Mouse (Mus musculus): ENCODE results near the gene Pik3r5. TPM values are rescaled to one million over a fixed set of nuclear protein-coding genes. Genes with fewer than 3 reads are reported as not detected.

Pik3r5 gene
- 0.82 and 0.86 TPM in 2 replicates for polyA plus RNA-seq (2015; fragmentation: Nextera tagmentation; extraction: Ambion mirVana)

DNA sequence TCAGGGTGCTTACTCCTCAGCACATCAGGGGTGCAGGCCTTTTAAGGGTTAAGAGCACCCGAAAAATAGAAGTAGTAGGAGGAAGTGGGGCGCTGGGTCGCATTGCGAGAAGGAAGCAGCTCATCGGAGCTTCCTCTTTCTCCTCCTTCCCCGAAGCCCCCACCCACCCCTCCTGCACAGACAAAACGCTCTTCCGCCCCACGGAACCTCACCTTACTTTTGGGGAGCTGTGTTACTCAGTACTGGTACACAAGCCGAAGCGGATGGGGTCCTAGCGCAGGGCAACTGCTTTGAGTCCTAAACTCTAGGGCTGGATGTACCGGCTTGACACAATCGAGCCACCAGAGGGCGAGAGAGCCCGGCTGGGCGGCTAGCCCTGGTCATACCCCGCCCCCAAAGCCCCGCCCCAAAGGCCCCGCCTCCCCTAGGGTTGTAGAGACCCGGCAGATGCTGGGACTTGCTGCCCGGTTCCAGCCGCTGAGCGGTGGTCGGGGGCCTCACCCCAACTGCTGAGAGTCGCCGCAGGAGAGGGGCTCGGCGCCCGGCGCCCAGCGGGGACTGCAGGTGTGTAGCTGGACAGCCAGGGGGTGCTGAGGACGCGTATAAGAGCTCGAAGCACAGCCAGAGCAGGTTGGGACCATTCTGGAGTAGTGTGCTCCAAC is at the start of gene Pik3r5:
Gene Pik3r5, plus strand, starts transcription at position 423 of the 662 bp plus-strand sequence.
- peaks cover 13% of the 10 kb centered on the region for H3K27me3 ChIP-seq (ENCODE audit: insufficient read depth, low read length)
- 6% methylated on average over 33 of the region's 35 CpGs for WGBS (ENCODE audit: insufficient replicate concordance)
- no peaks in the 10 kb centered on the region for H3K9me3 ChIP-seq (ENCODE audit: low read length)
- peak within 1 kb of the TSS; percentile 59 for H3K9ac ChIP-seq (replicated peaks)
- H3K4me1 ChIP-seq (ENCODE audit: insufficient read depth) = peaks cover 8% of the 10 kb centered on the region
- no peaks in the 10 kb centered on the region for H3K36me3 ChIP-seq (replicated peaks; ENCODE audit: insufficient read depth, low read length)
- TF ChIP-seq EP300 (IDR thresholded peaks at IDR 0.05; ENCODE audit: low read depth) (no peak), CTCF (IDR thresholded peaks at IDR 0.05; ENCODE audit: low read depth) (peak; percentile 68)
- peak within 1 kb of the TSS; percentile 66 for H3K4me2 ChIP-seq (ENCODE audit: low read depth, low read length)
- peak within 1 kb of the TSS; percentile 89 for H3K27ac ChIP-seq (ENCODE audit: low read depth)
- peak within 1 kb of the TSS; percentile 56 for H3K4me3 ChIP-seq (ENCODE audit: low read depth, low read length)
- peak; percentile 90 for DNase-seq
- ATAC-seq = peak; percentile 85

DNA sequence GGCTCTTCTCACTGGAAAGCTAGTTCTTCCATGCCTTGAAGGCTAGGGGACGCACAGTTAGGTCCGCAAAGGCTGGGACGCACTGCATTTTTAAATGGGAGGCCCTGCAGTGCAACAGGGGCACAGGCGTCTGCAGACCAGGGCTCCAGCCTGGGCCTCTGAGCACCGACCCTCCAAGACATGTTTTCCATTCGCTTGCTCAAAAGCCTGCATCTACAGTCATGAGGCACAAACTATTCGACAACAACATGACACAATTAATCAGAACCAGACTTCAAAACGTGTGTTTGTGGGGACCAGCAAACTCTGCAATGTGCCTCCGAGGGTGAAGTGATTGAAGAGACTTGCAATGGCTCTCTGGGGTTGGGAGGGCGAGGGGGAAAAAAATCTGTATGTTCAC is 48.4 kb upstream of the Pik3r5 start:
- Histone ChIP-seq H3K36me3 (replicated peaks; ENCODE audit: insufficient read depth, low read length) (no peaks in the 10 kb centered on the region), H3K27me3 (ENCODE audit: insufficient read depth, low read length) (peaks cover 83% of the 10 kb centered on the region), H3K27ac (ENCODE audit: low read depth) (no peak overlapping the region), H3K9ac (replicated peaks) (no peak overlapping the region), H3K4me2 (ENCODE audit: low read depth, low read length) (no peak overlapping the region), H3K9me3 (ENCODE audit: low read length) (no peaks in the 10 kb centered on the region), H3K4me3 (ENCODE audit: low read depth, low read length) (no peak overlapping the region), H3K4me1 (ENCODE audit: insufficient read depth) (peaks cover 14% of the 10 kb centered on the region)
- 9% methylated on average over 10 of the region's 10 CpGs for WGBS (ENCODE audit: insufficient replicate concordance)
- no peak for TF ChIP-seq EP300 (IDR thresholded peaks at IDR 0.05; ENCODE audit: low read depth)
- no peak for ATAC-seq
- DNase-seq = no peak

DNA sequence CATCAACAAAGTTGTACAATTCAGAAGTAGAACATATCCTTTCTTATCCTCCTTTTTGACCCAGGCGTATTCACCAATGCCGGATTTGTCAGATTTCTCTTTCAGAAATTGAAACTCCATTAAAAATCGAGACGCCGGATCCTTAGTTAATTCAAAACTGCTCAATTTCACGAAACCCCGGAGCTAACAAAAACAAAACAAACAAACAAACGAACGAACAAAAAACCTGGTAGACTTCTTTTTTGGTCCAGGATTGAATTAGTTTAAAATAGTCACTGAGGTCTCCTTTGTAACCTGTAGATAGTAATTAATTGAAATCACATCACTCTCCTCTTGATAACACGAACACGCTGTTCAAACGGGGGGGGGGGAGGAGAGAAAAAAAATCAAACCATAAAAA is 47.8 kb upstream of the Pik3r5 start:
- Histone ChIP-seq H3K27me3 (ENCODE audit: insufficient read depth, low read length) (peaks cover 84% of the 10 kb centered on the region), H3K36me3 (replicated peaks; ENCODE audit: insufficient read depth, low read length) (no peaks in the 10 kb centered on the region), H3K4me1 (ENCODE audit: insufficient read depth) (peaks cover 14% of the 10 kb centered on the region), H3K4me3 (ENCODE audit: low read depth, low read length) (no peak overlapping the region), H3K9me3 (ENCODE audit: low read length) (no peaks in the 10 kb centered on the region), H3K9ac (replicated peaks) (no peak overlapping the region), H3K4me2 (ENCODE audit: low read depth, low read length) (no peak overlapping the region), H3K27ac (ENCODE audit: low read depth) (no peak overlapping the region)
- TF ChIP-seq EP300 (IDR thresholded peaks at IDR 0.05; ENCODE audit: low read depth) = no peak
- TF ChIP-seq CTCF (IDR thresholded peaks at IDR 0.05; ENCODE audit: low read depth) = no peak
- ATAC-seq = no peak
- 7% methylated on average over 12 of the region's 12 CpGs for WGBS (ENCODE audit: insufficient replicate concordance)
- no peak for DNase-seq

DNA sequence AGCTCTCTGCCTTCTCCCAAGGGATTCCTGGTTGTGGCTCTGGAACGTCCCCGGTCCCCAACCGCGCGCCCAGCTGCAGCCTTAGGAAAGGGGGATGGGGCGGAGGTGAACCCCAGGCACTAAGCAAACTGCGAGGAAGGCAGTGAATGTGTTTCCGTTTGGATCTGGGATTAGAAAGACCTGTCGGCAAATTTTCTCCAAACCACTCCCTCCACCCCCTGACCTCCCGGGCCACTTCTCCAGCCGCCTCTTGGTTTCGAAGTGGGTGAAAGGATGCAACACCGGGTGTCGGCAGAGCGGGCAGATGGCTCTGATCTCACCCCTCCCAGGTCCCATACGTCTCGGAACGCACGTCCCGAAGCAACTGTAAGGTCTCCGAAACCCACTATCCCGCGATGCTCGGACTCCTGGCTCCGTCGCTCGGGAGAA is 47.3 kb upstream of the Pik3r5 start:
- peaks cover 14% of the 10 kb centered on the region for H3K4me1 ChIP-seq (ENCODE audit: insufficient read depth)
- WGBS (ENCODE audit: insufficient replicate concordance) = 2% methylated on average over 27 of the region's 27 CpGs
- no peaks in the 10 kb centered on the region for H3K36me3 ChIP-seq (replicated peaks; ENCODE audit: insufficient read depth, low read length)
- no peaks in the 10 kb centered on the region for H3K9me3 ChIP-seq (ENCODE audit: low read length)
- no peak for TF ChIP-seq CTCF (IDR thresholded peaks at IDR 0.05; ENCODE audit: low read depth)
- TF ChIP-seq EP300 (IDR thresholded peaks at IDR 0.05; ENCODE audit: low read depth) = no peak
- no peak overlapping the region for H3K9ac ChIP-seq (replicated peaks)
- H3K4me3 ChIP-seq (ENCODE audit: low read depth, low read length) = peak overlapping the region; percentile 55
- no peak for ATAC-seq
- H3K27ac ChIP-seq (ENCODE audit: low read depth) = no peak overlapping the region
- no peak for DNase-seq
- H3K27me3 ChIP-seq (ENCODE audit: insufficient read depth, low read length) = peaks cover 84% of the 10 kb centered on the region
- H3K4me2 ChIP-seq (ENCODE audit: low read depth, low read length) = peak overlapping the region; percentile 74; the same call in 1 of the 2 replicates

DNA sequence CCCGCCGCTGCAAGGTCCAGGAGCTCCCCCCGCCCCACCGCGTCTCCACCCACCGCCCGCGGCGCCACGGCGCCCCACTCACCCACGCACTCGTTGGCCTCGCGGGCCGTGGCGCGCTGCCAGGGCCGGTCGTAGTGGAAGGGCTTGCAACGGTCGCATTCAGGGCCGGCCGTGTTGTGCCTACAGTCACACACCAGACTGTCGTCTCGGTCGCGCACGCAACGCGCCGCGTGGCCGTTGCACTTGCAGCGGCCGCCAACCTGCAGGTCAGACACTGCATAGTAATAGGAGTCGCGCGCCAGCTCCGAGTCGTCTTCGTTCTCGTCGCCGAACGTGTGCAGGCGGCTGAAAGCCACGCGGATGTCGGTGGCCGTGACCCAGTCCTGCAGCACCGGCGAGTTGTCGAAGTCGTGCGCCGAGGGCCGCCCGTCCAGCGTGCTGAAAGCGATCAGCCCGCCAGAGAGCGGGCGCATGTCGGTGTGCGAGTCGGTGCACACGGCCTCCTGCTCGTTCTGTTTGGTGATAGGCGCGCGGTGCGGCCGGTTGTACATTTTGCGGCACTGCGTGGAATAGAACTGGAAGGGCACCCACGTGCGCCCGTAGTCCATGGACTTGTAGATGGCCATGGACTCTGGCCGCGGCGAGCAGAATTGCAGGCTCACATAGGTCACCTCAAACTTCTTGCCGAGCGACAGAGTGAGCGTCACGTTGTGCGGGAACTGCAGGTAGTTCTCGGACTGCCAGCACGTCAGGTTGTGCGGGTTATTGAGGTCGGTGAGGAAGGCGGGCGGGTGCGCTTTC is 46.7 kb upstream of the Pik3r5 start:
- peak overlapping the region; percentile 74 for H3K4me2 ChIP-seq (ENCODE audit: low read depth, low read length)
- H3K27ac ChIP-seq (ENCODE audit: low read depth) = no peak overlapping the region
- no peaks in the 10 kb centered on the region for H3K9me3 ChIP-seq (ENCODE audit: low read length)
- WGBS (ENCODE audit: insufficient replicate concordance) = 2% methylated on average over 92 of the region's 94 CpGs
- H3K36me3 ChIP-seq (replicated peaks; ENCODE audit: insufficient read depth, low read length) = no peaks in the 10 kb centered on the region
- DNase-seq = peak; percentile 28
- peaks cover 86% of the 10 kb centered on the region for H3K27me3 ChIP-seq (ENCODE audit: insufficient read depth, low read length)
- ATAC-seq = no peak
- H3K9ac ChIP-seq (replicated peaks) = no peak overlapping the region
- H3K4me3 ChIP-seq (ENCODE audit: low read depth, low read length) = peak overlapping the region; percentile 55
- H3K4me1 ChIP-seq (ENCODE audit: insufficient read depth) = peaks cover 14% of the 10 kb centered on the region
- no peak for TF ChIP-seq EP300 (IDR thresholded peaks at IDR 0.05; ENCODE audit: low read depth)
- TF ChIP-seq CTCF (IDR thresholded peaks at IDR 0.05; ENCODE audit: low read depth) = no peak

DNA sequence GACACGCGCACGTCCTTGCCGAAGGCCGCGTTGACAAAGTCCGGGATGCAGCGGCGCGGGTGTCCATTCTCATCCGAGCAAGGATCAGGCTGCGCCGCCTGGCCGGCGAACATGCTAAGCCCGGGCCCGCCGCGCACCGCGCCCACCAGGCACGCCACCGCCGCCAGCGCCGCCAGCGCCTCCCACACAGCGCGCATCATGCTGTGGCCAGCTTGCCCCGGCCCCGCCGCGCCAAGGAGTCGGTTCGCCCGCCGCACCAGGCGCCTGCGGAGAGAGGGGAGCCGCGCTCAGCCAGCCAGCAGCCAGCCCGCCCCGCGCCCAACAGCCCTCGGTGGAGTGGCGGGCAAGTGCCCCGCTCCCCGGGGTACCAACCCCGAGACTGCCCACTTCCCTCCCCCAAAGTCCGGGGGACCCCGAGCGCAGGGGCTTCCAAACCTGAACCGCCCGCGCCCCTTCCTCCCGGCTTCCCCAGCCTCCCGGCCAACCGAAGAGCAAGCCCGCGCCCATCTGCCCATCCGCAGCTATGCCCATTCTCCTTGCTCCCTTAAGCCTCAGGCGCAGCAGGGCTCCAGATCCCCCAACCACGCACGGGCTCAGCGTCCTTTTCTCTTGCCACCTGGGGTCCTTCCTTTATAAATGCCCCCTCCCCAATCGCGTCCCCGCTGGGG is 45.9 kb upstream of the Pik3r5 start:
- Histone ChIP-seq H3K9ac (replicated peaks) (no peak overlapping the region), H3K4me2 (ENCODE audit: low read depth, low read length) (peak overlapping the region; percentile 74), H3K27me3 (ENCODE audit: insufficient read depth, low read length) (peaks cover 94% of the 10 kb centered on the region), H3K27ac (ENCODE audit: low read depth) (no peak overlapping the region), H3K36me3 (replicated peaks; ENCODE audit: insufficient read depth, low read length) (no peaks in the 10 kb centered on the region), H3K9me3 (ENCODE audit: low read length) (no peaks in the 10 kb centered on the region), H3K4me1 (ENCODE audit: insufficient read depth) (peaks cover 14% of the 10 kb centered on the region), H3K4me3 (ENCODE audit: low read depth, low read length) (peak overlapping the region; percentile 55)
- 3% methylated on average over 36 of the region's 68 CpGs for WGBS (ENCODE audit: insufficient replicate concordance)
- no peak for DNase-seq
- ATAC-seq = no peak
- no peak for TF ChIP-seq CTCF (IDR thresholded peaks at IDR 0.05; ENCODE audit: low read depth)
- no peak for TF ChIP-seq EP300 (IDR thresholded peaks at IDR 0.05; ENCODE audit: low read depth)

All from liver, postnatal 0 days (tissue).